Mouse (Mus musculus) left cerebral cortex, postnatal 36 days (tissue): Measurements from ENCODE around the gene Tubal3. TPM values are rescaled to one million over a fixed set of nuclear protein-coding genes. Genes with fewer than 3 reads are reported as not detected.
"Not testable (repeated sequence)": the region's sequence is repeated elsewhere in the genome, so short reads cannot be mapped to it uniquely, and the experiment has no call there.

Experiments
- DNase-seq, 2 experiments: peaks; one replicate each; pipeline ENCODE4 v3.0.0; 2021 to 2022; ENCODE audit warnings: low spot score in 2 of 2, mixed read lengths in 1 of 2
- intact Hi-C: fragments of 180-260 bp; cut with DNase I; formaldehyde crosslinking; loops from one replicate; pipeline ENCODE4 v1.15.1; 2025
- total RNA-seq, 2 experiments: library from RNA; stranded (reverse); gene quantifications; 2 replicates each; pipeline ENCODE4 v1.2.3; 2021

Tubal3 gene
- not detected for total RNA-seq

GRCm38 (mm10) chr13:3917571-3918311 is at the start of gene Tubal3, which contains the start of gene Net1:
Gene Tubal3, plus strand, starts transcription at chr13:3918274.
Gene Net1, minus strand, starts transcription at chr13:3918220.
- intact Hi-C loops = no loop called here
- DNase-seq = peak; percentile 82 to 84

GRCm38 (mm10) chr13:3869901-3870300 is 48.2 kb upstream of the Tubal3 start:
- intact Hi-C loops = no loop called here

GRCm38 (mm10) chr13:3872832-3873231 is 45.2 kb upstream of the Tubal3 start:
- no peak for DNase-seq
- intact Hi-C loops = no loop called here

More at GRCm38 (mm10) chr13:3869901-3870300, 48.2 kb upstream of the Tubal3 start:
- DNase-seq = no peak

GRCm38 (mm10) chr13:3876448-3876847 is 41.6 kb upstream of the Tubal3 start:
- DNase-seq = no peak
- intact Hi-C loops = no loop called here

- intact Hi-C loops = no loop called here
- DNase-seq = no peak
These were observed 40.9 kb upstream of the Tubal3 start for GRCm38 (mm10) chr13:3877185-3877584.

- no peak for DNase-seq
These were observed 40.3 kb upstream of the Tubal3 start for GRCm38 (mm10) chr13:3877679-3878220.

GRCm38 (mm10) chr13:3886663-3887062 is 31.4 kb upstream of the Tubal3 start:
- intact Hi-C loops = no loop called here
- DNase-seq = no peak

More at GRCm38 (mm10) chr13:3877679-3878220, 40.3 kb upstream of the Tubal3 start:
- intact Hi-C loops = no loop called here

GRCm38 (mm10) chr13:3889111-3889510 is 29.0 kb upstream of the Tubal3 start:
- no peak for DNase-seq
- intact Hi-C loops = no loop called here

- intact Hi-C loops = loop anchor here (10.0 kb wide), 1 partner anchor 115 kb away; no protein-coding TSS in a partner anchor
These were observed 28.0 kb upstream of the Tubal3 start for GRCm38 (mm10) chr13:3890061-3890460.

GRCm38 (mm10) chr13:3891479-3892087 is 26.5 kb upstream of the Tubal3 start:
- intact Hi-C loops = loop anchor here (10.0 kb wide), 1 partner anchor 117 kb away; no protein-coding TSS in a partner anchor
- no peak for DNase-seq

More at GRCm38 (mm10) chr13:3890061-3890460, 28.0 kb upstream of the Tubal3 start:
- DNase-seq = no peak

- no peak for DNase-seq
- intact Hi-C loops = loop anchor here (10.0 kb wide), 1 partner anchor 118 kb away; no protein-coding TSS in a partner anchor
These were observed 25.5 kb upstream of the Tubal3 start for GRCm38 (mm10) chr13:3892601-3893000.

- intact Hi-C loops = loop anchor here (10.0 kb wide), 1 partner anchor 118 kb away; no protein-coding TSS in a partner anchor
- DNase-seq = peak; percentile 89 to 90
These were observed 24.8 kb upstream of the Tubal3 start for GRCm38 (mm10) chr13:3893126-3893734.

GRCm38 (mm10) chr13:3894549-3894948 is 23.5 kb upstream of the Tubal3 start:
- DNase-seq = no peak
- intact Hi-C loops = loop anchor here (10.0 kb wide), 1 partner anchor 120 kb away; no protein-coding TSS in a partner anchor

GRCm38 (mm10) chr13:3895397-3895980 is 22.6 kb upstream of the Tubal3 start:
- intact Hi-C loops = loop anchor here (10.0 kb wide), 1 partner anchor 121 kb away; no protein-coding TSS in a partner anchor
- DNase-seq = no peak

- intact Hi-C loops = loop anchor here (10.0 kb wide), 1 partner anchor 121 kb away; no protein-coding TSS in a partner anchor
- DNase-seq = no peak
These were observed 22.0 kb upstream of the Tubal3 start for GRCm38 (mm10) chr13:3896032-3896431.

GRCm38 (mm10) chr13:3896913-3897312 is 21.2 kb upstream of the Tubal3 start:
- intact Hi-C loops = loop anchor here (1.0 to 10.0 kb wide), 2 partner anchors 122 to 232 kb away; no protein-coding TSS in a partner anchor
- DNase-seq = peak; percentile 56 to 62

- intact Hi-C loops = loop anchor here (10.0 kb wide), 1 partner anchor 123 kb away; no protein-coding TSS in a partner anchor
These were observed 19.9 kb upstream of the Tubal3 start for GRCm38 (mm10) chr13:3898202-3898601.

GRCm38 (mm10) chr13:3899301-3899700 is 18.8 kb upstream of the Tubal3 start:
- intact Hi-C loops = loop anchor here (10.0 kb wide), 1 partner anchor 124 kb away; no protein-coding TSS in a partner anchor
- no peak for DNase-seq

More at GRCm38 (mm10) chr13:3898202-3898601, 19.9 kb upstream of the Tubal3 start:
- not testable (repeated sequence) for DNase-seq

- no peak for DNase-seq
- intact Hi-C loops = no loop called here
These were observed 10.8 kb upstream of the Tubal3 start for GRCm38 (mm10) chr13:3907151-3907696.
